Mouse (Mus musculus): ENCODE measurements around the gene Sod1.

DNA sequence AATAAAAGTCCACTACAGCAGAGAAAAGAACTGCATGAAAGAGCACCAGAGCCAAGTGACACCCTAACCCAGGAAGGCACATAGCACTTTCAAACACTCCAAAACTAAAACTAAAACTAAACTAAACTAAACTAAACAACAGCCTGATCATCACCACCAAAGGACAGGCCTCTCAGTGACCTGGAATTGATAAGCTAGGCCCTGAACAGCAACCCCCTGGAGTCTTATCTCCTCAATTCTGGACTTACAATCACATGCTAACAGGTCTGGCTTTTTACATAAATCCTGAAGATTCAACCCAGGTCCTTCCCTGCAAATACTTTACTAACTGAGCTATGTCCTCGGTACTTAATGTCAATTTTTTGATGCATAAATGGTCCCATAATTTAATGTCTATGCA lies 44.6 kb downstream of the Sod1 start:
- TF ChIP-seq CTCF (conservative IDR thresholded peaks at IDR 0.05; ENCODE audit: insufficient read depth, insufficient read length, low read depth, low read length) (no peak), POLR2A (IDR thresholded peaks at IDR 0.05; ENCODE audit: low read depth, low read length) (no peak)

Data from kidney, adult 2 months (tissue).